Mouse (Mus musculus) hindbrain, embryonic 14.5 days (tissue): ENCODE measurements around the gene Myo1d. TPM values are rescaled to one million over a fixed set of nuclear protein-coding genes. Genes with fewer than 3 reads are reported as not detected.

Source experiments
- ATAC-seq: fragments of 200-750 bp; cut with Nextera tagmentation; 2 replicates; pipeline ENCODE4 v1.8.0; 2017; ENCODE audit warnings: moderate number of reproducible peaks, mild to moderate bottlenecking, moderate TSS enrichment, moderate library complexity; ENCODE audit not compliant: low FRiP score
- DNase-seq: peaks from one replicate; pipeline ENCODE4 v3.0.0-alpha.2; 2015; ENCODE audit warnings: low spot score
- H3K27ac ChIP-seq: fragments of 300-500 bp; sonication (generic); 2 replicates; pipeline ENCODE4 v1.5.1; 2014; ENCODE audit warnings: mild to moderate bottlenecking, moderate library complexity
- H3K27me3 ChIP-seq: fragments of 300-500 bp; sonication (generic); 2 replicates; pipeline ENCODE4 v1.6.1; 2014; ENCODE audit warnings: mild to moderate bottlenecking, low read length, mixed read lengths; ENCODE audit not compliant: control insufficient read depth, insufficient read depth
- H3K36me3 ChIP-seq: fragments of 300-500 bp; sonication (generic); replicated peaks from 2 replicates; pipeline ENCODE4 v1.6.1; 2014; ENCODE audit not compliant: control insufficient read depth, insufficient read depth
- H3K4me1 ChIP-seq: fragments of 300-500 bp; sonication (generic); replicated peaks from 2 replicates; pipeline ENCODE4 v1.6.1; 2014; ENCODE audit warnings: antibody characterized with exemption, low read length, mixed read lengths; ENCODE audit not compliant: control insufficient read depth, insufficient read depth
- H3K4me2 ChIP-seq: fragments of 300-500 bp; sonication (generic); replicated peaks from 2 replicates; pipeline ENCODE4 v1.6.1; 2014; ENCODE audit warnings: mild to moderate bottlenecking, moderate library complexity
- H3K4me3 ChIP-seq: fragments of 300-500 bp; sonication (generic); replicated peaks from 2 replicates; pipeline ENCODE4 v1.5.1; 2014; ENCODE audit warnings: mild to moderate bottlenecking, low read length
- H3K9ac ChIP-seq: fragments of 300-500 bp; sonication (generic); 2 replicates; pipeline ENCODE4 v1.6.1; 2014
- H3K9me3 ChIP-seq: fragments of 300-500 bp; sonication (generic); 2 replicates; pipeline ENCODE4 v1.6.1; 2016; ENCODE audit warnings: low read length; ENCODE audit not compliant: control insufficient read depth
- WGBS: fragments of 180-500 bp; shearing (Covaris S2); extraction: QIAGEN DNeasy Blood & Tissue Kit; methylation state at CpG from one replicate; pipeline ENCODE4 v1.1.7; 2014; 5-methylcytosine and 5-hydroxymethylcytosine counted together
- polyA plus RNA-seq: library from polyadenylated mRNA; unstranded; fragments of >200 nt; fragmentation: Nextera tagmentation; extraction: Ambion mirVana; gene quantifications from 2 replicates; pipeline ENCODE4 v1.2.1, GENCODE M21; 2014

Gene Myo1d
- polyA plus RNA-seq, 1 experiment from 2014 or later = 2.9 TPM

DNA sequence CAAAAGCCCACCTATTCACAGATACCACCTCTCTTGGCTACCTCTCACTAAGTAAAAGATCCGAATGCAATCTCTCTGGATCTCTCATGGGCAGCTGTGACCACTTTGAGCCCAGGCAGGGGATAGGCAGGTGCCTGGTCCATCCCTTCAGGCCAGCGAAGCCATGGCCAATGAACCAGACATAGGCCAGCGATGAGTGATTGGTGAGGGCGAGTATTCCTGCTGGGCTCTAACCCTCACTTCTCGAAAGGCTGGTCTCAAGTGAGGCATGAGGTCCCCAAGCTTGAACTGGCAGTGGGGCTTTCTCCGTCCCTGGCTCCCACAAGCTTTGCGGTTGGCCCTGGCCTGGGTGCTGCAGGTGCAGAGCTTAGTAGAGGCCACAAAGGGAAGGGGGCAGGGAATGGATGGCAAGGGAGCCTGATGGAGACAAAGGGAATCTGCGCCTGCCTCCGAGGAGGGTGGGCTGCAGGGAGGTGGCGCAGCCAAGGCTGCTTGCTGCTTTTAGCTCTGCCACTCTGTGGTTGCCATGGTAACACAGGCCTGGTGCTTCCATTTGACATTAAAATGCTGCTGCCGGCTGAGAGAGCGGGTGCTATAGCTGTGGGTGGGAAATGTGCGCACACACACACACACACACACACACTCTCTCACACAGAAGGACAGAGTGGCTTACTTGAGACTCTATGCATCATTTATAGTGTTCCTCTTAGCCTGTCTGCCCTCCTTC lies 275.9 kb downstream of the Myo1d start:
- DNase-seq = peak; percentile 91
- no peak overlapping the region for H3K4me3 ChIP-seq
- ATAC-seq = peak; percentile 95
- H3K9ac ChIP-seq = peak overlapping the region; percentile 47
- H3K36me3 ChIP-seq = no peaks in the 10 kb centered on the region
- no peaks in the 10 kb centered on the region for H3K27me3 ChIP-seq
- 8% methylated on average over 13 of the region's 13 CpGs for WGBS
- peak overlapping the region; percentile 99 for H3K27ac ChIP-seq
- peak overlapping the region; percentile 28 for H3K4me2 ChIP-seq
- H3K9me3 ChIP-seq = no peaks in the 10 kb centered on the region
- peaks cover 48% of the 10 kb centered on the region for H3K4me1 ChIP-seq

DNA sequence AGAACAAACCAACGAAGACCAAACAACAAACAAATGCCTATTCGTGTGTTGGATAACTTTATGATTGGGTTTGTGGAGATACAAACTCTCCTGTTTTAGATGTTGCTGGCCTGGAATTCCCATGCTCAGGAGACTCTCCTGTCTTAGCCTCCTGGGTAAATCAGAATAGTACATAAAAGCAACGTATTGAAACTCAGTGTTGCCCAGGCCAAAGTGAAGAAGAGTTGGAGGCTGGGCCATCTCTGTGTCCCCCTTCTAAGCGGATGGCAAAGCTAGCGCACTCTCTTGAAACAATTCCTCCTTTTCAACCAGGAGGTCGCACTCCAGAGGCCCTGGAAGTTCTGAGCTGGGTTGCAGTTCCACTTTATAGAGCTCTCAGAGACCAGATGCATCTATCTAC lies 276.5 kb downstream of the Myo1d start:
- H3K9ac ChIP-seq = peak overlapping the region; percentile 47
- H3K4me2 ChIP-seq = no peak overlapping the region
- 72% methylated on average over 6 of the region's 6 CpGs for WGBS
- DNase-seq (no peak), ATAC-seq (no peak)
- no peak overlapping the region for H3K4me3 ChIP-seq
- no peaks in the 10 kb centered on the region for H3K27me3 ChIP-seq
- peak overlapping the region; percentile 99 for H3K27ac ChIP-seq
- H3K4me1 ChIP-seq = peaks cover 49% of the 10 kb centered on the region
- H3K9me3 ChIP-seq = no peaks in the 10 kb centered on the region
- no peaks in the 10 kb centered on the region for H3K36me3 ChIP-seq

GRCm38 (mm10) chr11:80499550-80499952 lies 280.3 kb downstream of the Myo1d start:
- no peaks in the 10 kb centered on the region for H3K9me3 ChIP-seq
- ATAC-seq = no peak
- no peak for DNase-seq
- no peak overlapping the region for H3K4me2 ChIP-seq
- H3K4me3 ChIP-seq = no peak overlapping the region
- WGBS = 59% methylated on average over 4 of the region's 4 CpGs
- H3K36me3 ChIP-seq = no peaks in the 10 kb centered on the region
- H3K9ac ChIP-seq = no peak overlapping the region
- peaks cover 39% of the 10 kb centered on the region for H3K4me1 ChIP-seq
- H3K27me3 ChIP-seq = no peaks in the 10 kb centered on the region
- H3K27ac ChIP-seq = peak overlapping the region; percentile 85

DNA sequence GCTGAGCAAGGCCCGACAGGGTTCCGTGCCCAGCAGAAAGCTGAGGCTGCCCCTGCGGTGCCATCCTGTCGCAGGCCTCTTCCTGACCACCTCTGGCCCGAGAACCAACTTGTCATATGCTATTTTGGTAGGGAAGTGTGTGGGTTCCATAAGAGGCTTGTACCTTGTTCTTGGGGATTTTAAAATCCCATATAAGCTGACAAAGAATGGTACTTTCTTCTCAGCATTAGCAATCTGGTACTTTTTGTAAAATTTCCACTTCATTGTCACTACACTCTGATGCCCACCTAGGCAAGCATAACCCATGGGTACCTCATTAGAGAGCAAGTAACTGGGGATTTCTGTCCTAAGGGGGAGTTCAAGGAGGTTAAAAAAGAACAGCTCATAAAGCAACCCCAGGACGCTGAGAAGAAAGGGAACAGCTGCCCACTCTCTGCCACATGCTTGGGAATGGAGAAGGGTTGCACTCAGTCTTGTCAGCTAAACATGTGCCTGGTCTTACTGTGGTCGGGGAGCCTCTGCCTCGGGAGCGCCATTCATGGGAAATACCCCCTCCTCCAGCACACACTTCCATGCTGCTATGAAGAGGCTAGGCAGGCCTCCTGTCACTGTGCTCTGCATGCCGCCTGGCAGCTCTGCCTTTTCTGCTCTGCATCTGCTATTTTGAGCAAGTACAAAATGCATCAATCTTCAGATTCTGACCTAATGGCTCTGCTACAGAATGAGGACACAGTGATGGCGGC lies 281.3 kb downstream of the Myo1d start:
- 0 out of 2 replicates have a peak, but pooled peaks have one; percentile 19 for ATAC-seq
- no peak overlapping the region for H3K4me3 ChIP-seq
- H3K4me2 ChIP-seq = no peak overlapping the region
- H3K9me3 ChIP-seq = no peaks in the 10 kb centered on the region
- H3K27me3 ChIP-seq = no peaks in the 10 kb centered on the region
- H3K27ac ChIP-seq = peak overlapping the region; percentile 85
- DNase-seq = no peak
- WGBS = 46% methylated on average over 11 of the region's 11 CpGs
- H3K4me1 ChIP-seq = peaks cover 30% of the 10 kb centered on the region
- H3K9ac ChIP-seq = peak overlapping the region; percentile 44
- H3K36me3 ChIP-seq = no peaks in the 10 kb centered on the region

- ATAC-seq (no peak), DNase-seq (no peak)
- no peaks in the 10 kb centered on the region for H3K27me3 ChIP-seq
- no peak overlapping the region for H3K4me3 ChIP-seq
- no peaks in the 10 kb centered on the region for H3K36me3 ChIP-seq
- no peak overlapping the region for H3K9ac ChIP-seq
- WGBS = 75% methylated on average over 10 of the region's 10 CpGs
- H3K27ac ChIP-seq = no peak overlapping the region
- H3K4me1 ChIP-seq = peaks cover 23% of the 10 kb centered on the region
- H3K4me2 ChIP-seq = no peak overlapping the region
- no peaks in the 10 kb centered on the region for H3K9me3 ChIP-seq
These were observed 282.5 kb downstream of the Myo1d start for GRCm38 (mm10) chr11:80497225-80497919.

- ATAC-seq = no peak
These were observed 283.2 kb downstream of the Myo1d start for GRCm38 (mm10) chr11:80496640-80497039.

DNA sequence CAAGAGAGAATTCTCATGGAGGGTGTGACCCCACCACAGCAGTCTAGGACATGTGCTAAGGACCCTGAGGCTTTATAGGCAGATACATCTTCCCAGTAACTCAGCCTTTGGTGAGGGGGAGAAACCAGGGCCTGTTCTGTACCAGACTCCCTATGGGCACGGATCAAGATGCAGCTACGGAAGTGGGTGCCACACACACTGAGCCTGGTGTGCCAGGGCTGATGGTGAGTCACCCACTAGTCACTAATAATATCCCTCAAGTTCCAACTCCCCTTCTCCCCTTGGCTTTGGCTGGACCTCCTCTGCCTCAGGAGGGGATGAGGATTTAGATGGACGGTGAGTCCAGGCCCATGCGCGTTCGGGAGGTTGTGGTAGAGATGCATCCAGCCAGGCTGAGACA lies 283.9 kb downstream of the Myo1d start:
- DNase-seq = no peak
- H3K27ac ChIP-seq = no peak overlapping the region
- no peaks in the 10 kb centered on the region for H3K36me3 ChIP-seq
- ATAC-seq = no peak
- H3K4me3 ChIP-seq = no peak overlapping the region
- H3K9ac ChIP-seq = no peak overlapping the region
- peaks cover 23% of the 10 kb centered on the region for H3K4me1 ChIP-seq
- no peaks in the 10 kb centered on the region for H3K27me3 ChIP-seq
- no peaks in the 10 kb centered on the region for H3K9me3 ChIP-seq
- no peak overlapping the region for H3K4me2 ChIP-seq
- WGBS = 96% methylated on average over 6 of the region's 6 CpGs

More at GRCm38 (mm10) chr11:80496640-80497039, 283.2 kb downstream of the Myo1d start:
- 93% methylated on average over 1 of the region's 1 CpGs for WGBS
- Histone ChIP-seq H3K4me3 (no peak overlapping the region), H3K27ac (no peak overlapping the region), H3K9ac (no peak overlapping the region), H3K4me1 (peaks cover 23% of the 10 kb centered on the region), H3K27me3 (no peaks in the 10 kb centered on the region), H3K4me2 (no peak overlapping the region), H3K9me3 (no peaks in the 10 kb centered on the region), H3K36me3 (no peaks in the 10 kb centered on the region)
- no peak for DNase-seq

- WGBS = 52% methylated on average over 9 of the region's 9 CpGs
- Histone ChIP-seq H3K9ac (no peak overlapping the region), H3K4me1 (peaks cover 21% of the 10 kb centered on the region), H3K27ac (peak overlapping the region; percentile 17; the same call in 1 of the 2 replicates), H3K36me3 (no peaks in the 10 kb centered on the region), H3K4me2 (no peak overlapping the region), H3K9me3 (no peaks in the 10 kb centered on the region), H3K4me3 (no peak overlapping the region), H3K27me3 (no peaks in the 10 kb centered on the region)
- ATAC-seq = no peak
- DNase-seq = no peak
These were observed 285.0 kb downstream of the Myo1d start for GRCm38 (mm10) chr11:80494852-80495251.

DNA sequence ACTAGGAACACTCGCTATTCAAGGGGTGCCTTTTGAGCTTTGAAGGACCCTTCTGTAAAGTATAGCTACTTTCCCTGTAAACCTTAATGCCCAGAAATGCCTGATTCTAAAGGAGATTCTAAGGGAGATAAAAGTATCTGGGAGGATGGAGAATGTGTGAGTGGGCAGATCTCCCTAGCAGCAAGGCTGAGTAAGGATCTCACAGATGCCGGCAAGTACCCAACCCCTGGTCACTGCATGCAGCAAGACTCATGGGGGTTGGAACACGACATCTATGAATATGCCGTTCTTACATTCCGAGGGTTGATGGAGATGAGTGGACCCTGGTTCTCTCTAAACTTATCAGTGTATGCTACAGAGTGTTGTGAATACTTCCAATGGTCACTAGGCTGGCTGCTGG lies 286.6 kb downstream of the Myo1d start:
- ATAC-seq (no peak), DNase-seq (no peak)
- H3K9ac ChIP-seq = no peak overlapping the region
- no peaks in the 10 kb centered on the region for H3K36me3 ChIP-seq
- no peak overlapping the region for H3K4me3 ChIP-seq
- 96% methylated on average over 5 of the region's 5 CpGs for WGBS
- H3K27ac ChIP-seq = no peak overlapping the region
- no peaks in the 10 kb centered on the region for H3K9me3 ChIP-seq
- H3K4me2 ChIP-seq = no peak overlapping the region
- H3K27me3 ChIP-seq = no peaks in the 10 kb centered on the region
- peaks cover 20% of the 10 kb centered on the region for H3K4me1 ChIP-seq
